Mouse (Mus musculus): ENCODE data around the gene Smarca5. TPM values are rescaled to one million over a fixed set of nuclear protein-coding genes. Genes with fewer than 3 reads are reported as not detected.
A peak's percentile ranks its signal among the peaks of the same experiment; 100 is the strongest.

Smarca5 gene
- total and polyA plus RNA-seq, 2 experiments from 2014 or later = 28.9 to 30.5 TPM

GRCm38 (mm10) chr8:80738388-80739154 is 726 bp downstream of the Smarca5 start:
- ATAC-seq (ENCODE audit: low FRiP score) (peak; percentile 68), DNase-seq (ENCODE audit: low spot score) (peak; percentile 68)
- peak overlapping the region; percentile 64 for H3K4me2 ChIP-seq (ENCODE audit: low read depth, low read length, poor library complexity, severe bottlenecking)
- H3K4me3 ChIP-seq (ENCODE audit: low read depth, low read length) = peak overlapping the region; percentile 75
- under 1% methylated on average over 63 of the region's 84 CpGs for WGBS
- no peak; the same call in 1 of the 2 replicates for TF ChIP-seq CTCF (IDR thresholded peaks at IDR 0.05)
- H3K36me3 ChIP-seq (ENCODE audit: insufficient read depth, low read length) = peaks cover 3% of the 10 kb centered on the region; the same call in 1 of the 2 replicates
- no peaks in the 10 kb centered on the region for H3K27me3 ChIP-seq (ENCODE audit: insufficient read depth, low read length)
- no peaks in the 10 kb centered on the region for H3K9me3 ChIP-seq (ENCODE audit: low read length)
- peak overlapping the region; percentile 67 for H3K9ac ChIP-seq (replicated peaks; ENCODE audit: low read length, poor library complexity, severe bottlenecking)
- H3K27ac ChIP-seq (ENCODE audit: low read depth, low read length) = peak overlapping the region; percentile 89
- H3K4me1 ChIP-seq (ENCODE audit: insufficient read depth, low read length) = no peaks in the 10 kb centered on the region

- no peak for TF ChIP-seq CTCF (IDR thresholded peaks at IDR 0.05)
- no peak for ATAC-seq (ENCODE audit: low FRiP score)
- peak overlapping the region; percentile 67 for H3K9ac ChIP-seq (replicated peaks; ENCODE audit: low read length, poor library complexity, severe bottlenecking)
- no peaks in the 10 kb centered on the region for H3K9me3 ChIP-seq (ENCODE audit: low read length)
- H3K36me3 ChIP-seq (ENCODE audit: insufficient read depth, low read length) = peaks cover 5% of the 10 kb centered on the region; the same call in 1 of the 2 replicates
- no peak for DNase-seq (ENCODE audit: low spot score)
- peak overlapping the region; percentile 64 for H3K4me2 ChIP-seq (ENCODE audit: low read depth, low read length, poor library complexity, severe bottlenecking)
- peak overlapping the region; percentile 75 for H3K4me3 ChIP-seq (ENCODE audit: low read depth, low read length)
- H3K27ac ChIP-seq (ENCODE audit: low read depth, low read length) = peak overlapping the region; percentile 89
- 0% methylated on average over 5 of the region's 5 CpGs for WGBS
- H3K4me1 ChIP-seq (ENCODE audit: insufficient read depth, low read length) = no peaks in the 10 kb centered on the region
- no peaks in the 10 kb centered on the region for H3K27me3 ChIP-seq (ENCODE audit: insufficient read depth, low read length)
Observed at GRCm38 (mm10) chr8:80738046-80738387, 1.3 kb downstream of the Smarca5 start.

- no peak for DNase-seq (ENCODE audit: low spot score)
- ATAC-seq (ENCODE audit: low FRiP score) = no peak
- H3K4me1 ChIP-seq (ENCODE audit: insufficient read depth, low read length) = no peaks in the 10 kb centered on the region
- H3K9ac ChIP-seq (replicated peaks; ENCODE audit: low read length, poor library complexity, severe bottlenecking) = no peak overlapping the region
- no peaks in the 10 kb centered on the region for H3K27me3 ChIP-seq (ENCODE audit: insufficient read depth, low read length)
- TF ChIP-seq CTCF (IDR thresholded peaks at IDR 0.05) = no peak
- H3K27ac ChIP-seq (ENCODE audit: low read depth, low read length) = no peak overlapping the region
- H3K36me3 ChIP-seq (ENCODE audit: insufficient read depth, low read length) = peaks cover 28% of the 10 kb centered on the region
- H3K4me3 ChIP-seq (ENCODE audit: low read depth, low read length) = no peak overlapping the region
- no peak overlapping the region for H3K4me2 ChIP-seq (ENCODE audit: low read depth, low read length, poor library complexity, severe bottlenecking)
- H3K9me3 ChIP-seq (ENCODE audit: low read length) = no peaks in the 10 kb centered on the region
Observed at GRCm38 (mm10) chr8:80732326-80732725, 7.0 kb downstream of the Smarca5 start.

- Histone ChIP-seq H3K4me2 (ENCODE audit: low read depth, low read length, poor library complexity, severe bottlenecking) (no peak overlapping the region), H3K9ac (replicated peaks; ENCODE audit: low read length, poor library complexity, severe bottlenecking) (no peak overlapping the region), H3K9me3 (ENCODE audit: low read length) (no peaks in the 10 kb centered on the region), H3K27ac (ENCODE audit: low read depth, low read length) (no peak overlapping the region), H3K4me1 (ENCODE audit: insufficient read depth, low read length) (no peaks in the 10 kb centered on the region), H3K4me3 (ENCODE audit: low read depth, low read length) (no peak overlapping the region), H3K27me3 (ENCODE audit: insufficient read depth, low read length) (no peaks in the 10 kb centered on the region), H3K36me3 (ENCODE audit: insufficient read depth, low read length) (peaks cover 9% of the 10 kb centered on the region)
- no peak for TF ChIP-seq CTCF (IDR thresholded peaks at IDR 0.05)
- ATAC-seq (ENCODE audit: low FRiP score) = no peak
- no peak for DNase-seq (ENCODE audit: low spot score)
- WGBS = 95% methylated on average over 1 of the region's 1 CpGs
Observed at GRCm38 (mm10) chr8:80714461-80714860, 24.8 kb downstream of the Smarca5 start.

GRCm38 (mm10) chr8:80710670-80711400 is 28.5 kb downstream of the Smarca5 start:
- ATAC-seq (ENCODE audit: low FRiP score) = no peak
- WGBS = 76% methylated on average over 4 of the region's 4 CpGs
- peaks cover 16% of the 10 kb centered on the region for H3K36me3 ChIP-seq (ENCODE audit: insufficient read depth, low read length)

GRCm38 (mm10) chr8:80688141-80688540 is 51.2 kb downstream of the Smarca5 start:
- no peaks in the 10 kb centered on the region for H3K4me1 ChIP-seq (ENCODE audit: insufficient read depth, low read length)
- H3K9me3 ChIP-seq (ENCODE audit: low read length) = no peaks in the 10 kb centered on the region
- WGBS = 52% methylated on average over 4 of the region's 4 CpGs
- TF ChIP-seq CTCF (IDR thresholded peaks at IDR 0.05) = peak; percentile 85
- no peak overlapping the region for H3K27ac ChIP-seq (ENCODE audit: low read depth, low read length)
- no peak overlapping the region for H3K9ac ChIP-seq (replicated peaks; ENCODE audit: low read length, poor library complexity, severe bottlenecking)
- H3K4me2 ChIP-seq (ENCODE audit: low read depth, low read length, poor library complexity, severe bottlenecking) = no peak overlapping the region
- ATAC-seq (ENCODE audit: low FRiP score) (no peak), DNase-seq (ENCODE audit: low spot score) (peak; percentile 71)
- no peaks in the 10 kb centered on the region for H3K27me3 ChIP-seq (ENCODE audit: insufficient read depth, low read length)
- no peak overlapping the region for H3K4me3 ChIP-seq (ENCODE audit: low read depth, low read length)
- no peaks in the 10 kb centered on the region for H3K36me3 ChIP-seq (ENCODE audit: insufficient read depth, low read length)

More at GRCm38 (mm10) chr8:80710670-80711400, 28.5 kb downstream of the Smarca5 start:
- no peak overlapping the region for H3K4me3 ChIP-seq (ENCODE audit: low read depth, low read length)
- peak; percentile 53 for DNase-seq (ENCODE audit: low spot score)
- H3K27ac ChIP-seq (ENCODE audit: low read depth, low read length) = no peak overlapping the region
- TF ChIP-seq CTCF (IDR thresholded peaks at IDR 0.05) = peak; percentile 64
- no peaks in the 10 kb centered on the region for H3K4me1 ChIP-seq (ENCODE audit: insufficient read depth, low read length)
- H3K4me2 ChIP-seq (ENCODE audit: low read depth, low read length, poor library complexity, severe bottlenecking) = no peak overlapping the region
- no peak overlapping the region for H3K9ac ChIP-seq (replicated peaks; ENCODE audit: low read length, poor library complexity, severe bottlenecking)
- no peaks in the 10 kb centered on the region for H3K9me3 ChIP-seq (ENCODE audit: low read length)
- no peaks in the 10 kb centered on the region for H3K27me3 ChIP-seq (ENCODE audit: insufficient read depth, low read length)

Measured in midbrain, postnatal 0 days (tissue).